Mouse (Mus musculus): Measurements from ENCODE around the gene Fkrp. TPM values are rescaled to one million over a fixed set of nuclear protein-coding genes. Genes with fewer than 3 reads are reported as not detected.

Gene Fkrp
- polyA plus RNA-seq, 1 experiment from 2014 or later: 31.9 TPM

- no peaks in the 10 kb centered on the region for H3K9me3 ChIP-seq
- H3K4me1 ChIP-seq: peaks cover 26% of the 10 kb centered on the region
- 14% methylated on average over 17 of the region's 17 CpGs for WGBS
- peaks cover 31% of the 10 kb centered on the region for H3K27me3 ChIP-seq (replicated peaks)
- peak overlapping the region; percentile 53 for H3K4me3 ChIP-seq
- peaks cover 68% of the 10 kb centered on the region for H3K36me3 ChIP-seq
- peak overlapping the region; percentile 77 for H3K9ac ChIP-seq
- no peak overlapping the region for H3K27ac ChIP-seq (replicated peaks)
- peak overlapping the region; percentile 86 for H3K4me2 ChIP-seq
- ATAC-seq (ENCODE audit: extremely low read depth, insufficient number of reproducible peaks, low FRiP score, low TSS enrichment): no peak
These were observed 4.9 kb downstream of the Fkrp start for GRCm38 (mm10) chr7:16811649-16812070.

DNA sequence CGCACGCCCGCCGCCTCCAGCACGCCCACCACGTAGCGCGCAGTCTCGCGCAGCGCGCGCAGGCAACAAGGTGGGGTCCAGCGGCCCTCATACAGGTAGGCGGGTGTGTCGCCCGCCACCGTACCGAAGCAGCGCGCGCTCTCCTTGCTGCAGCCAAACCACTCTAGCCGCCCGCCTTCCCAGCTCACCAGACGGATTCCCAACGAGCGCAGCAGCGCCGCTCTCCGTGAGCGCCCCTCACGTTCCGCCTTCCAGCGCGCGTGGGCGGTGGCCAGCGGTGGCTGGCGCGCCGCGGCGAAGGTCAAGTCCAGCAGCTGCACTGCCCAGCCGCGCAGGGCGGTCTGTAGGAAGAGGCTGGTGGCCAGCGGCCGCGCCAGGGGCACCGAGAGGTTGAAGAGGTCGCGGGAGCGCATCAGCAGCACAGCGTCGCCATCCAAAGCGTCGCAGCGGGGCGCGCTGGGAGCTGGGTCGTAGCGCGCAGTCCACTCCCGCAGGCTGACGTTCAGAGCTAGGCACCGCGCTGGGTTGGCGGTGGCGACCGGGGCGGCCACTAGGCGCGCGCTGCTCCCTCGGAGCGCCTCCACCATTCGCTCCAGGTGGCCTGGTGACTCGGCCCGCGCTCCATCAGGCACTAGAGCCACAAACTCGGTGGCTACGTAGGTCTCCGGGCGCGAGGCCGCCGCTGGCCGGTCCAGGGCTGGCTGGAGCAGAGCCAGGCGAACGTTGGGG is 5.4 kb downstream of the Fkrp start:
- H3K36me3 ChIP-seq: peaks cover 73% of the 10 kb centered on the region
- peak overlapping the region; percentile 86 for H3K4me2 ChIP-seq
- peak overlapping the region; percentile 77 for H3K9ac ChIP-seq
- peaks cover 31% of the 10 kb centered on the region for H3K27me3 ChIP-seq (replicated peaks)
- no peak overlapping the region for H3K27ac ChIP-seq (replicated peaks)
- WGBS: 9% methylated on average over 90 of the region's 90 CpGs
- peak overlapping the region; percentile 53 for H3K4me3 ChIP-seq
- peaks cover 26% of the 10 kb centered on the region for H3K4me1 ChIP-seq
- no peaks in the 10 kb centered on the region for H3K9me3 ChIP-seq
- no peak for ATAC-seq (ENCODE audit: extremely low read depth, insufficient number of reproducible peaks, low FRiP score, low TSS enrichment)

DNA sequence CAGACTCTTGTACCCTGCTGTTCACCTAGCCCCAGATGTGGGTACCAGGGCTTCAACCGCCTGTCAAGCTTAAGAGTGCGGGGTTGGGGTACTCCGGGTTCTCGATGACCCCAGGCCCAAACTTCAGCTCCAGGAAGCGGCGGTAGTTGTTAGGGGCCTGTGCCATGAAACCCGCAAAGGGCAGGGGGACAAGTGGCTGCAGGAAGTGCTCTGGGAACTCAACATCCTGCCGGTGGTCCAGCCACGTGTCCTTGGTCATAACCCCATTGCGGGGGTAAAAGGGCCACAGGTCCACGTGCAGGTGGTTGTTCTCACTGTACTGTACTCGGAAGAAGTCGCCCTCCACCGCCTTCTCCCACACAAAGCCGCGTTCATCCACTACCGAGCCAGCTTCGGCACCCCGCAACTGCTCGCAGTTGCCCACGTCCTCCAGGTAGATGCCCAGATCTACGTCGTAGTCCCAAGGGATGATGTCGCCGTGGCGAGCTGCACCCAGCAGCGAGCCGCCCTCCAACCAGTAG is 6.1 kb downstream of the Fkrp start:
- ATAC-seq (ENCODE audit: extremely low read depth, insufficient number of reproducible peaks, low FRiP score, low TSS enrichment): no peak
- Histone ChIP-seq H3K27ac (replicated peaks) (no peak overlapping the region), H3K9ac (peak overlapping the region; percentile 77), H3K4me2 (peak overlapping the region; percentile 86), H3K27me3 (replicated peaks) (peaks cover 31% of the 10 kb centered on the region), H3K4me1 (peaks cover 20% of the 10 kb centered on the region), H3K36me3 (peaks cover 73% of the 10 kb centered on the region), H3K9me3 (no peaks in the 10 kb centered on the region), H3K4me3 (peak overlapping the region; percentile 53)
- 54% methylated on average over 28 of the region's 28 CpGs for WGBS

- peaks cover 70% of the 10 kb centered on the region for H3K36me3 ChIP-seq
- H3K9me3 ChIP-seq: no peaks in the 10 kb centered on the region
- peaks cover 31% of the 10 kb centered on the region for H3K27me3 ChIP-seq (replicated peaks)
- H3K27ac ChIP-seq (replicated peaks): no peak overlapping the region
- no peak for ATAC-seq (ENCODE audit: extremely low read depth, insufficient number of reproducible peaks, low FRiP score, low TSS enrichment)
- H3K4me1 ChIP-seq: peaks cover 15% of the 10 kb centered on the region
- H3K4me2 ChIP-seq: no peak overlapping the region
- H3K9ac ChIP-seq: no peak overlapping the region
- 21% methylated on average over 10 of the region's 10 CpGs for WGBS
- H3K4me3 ChIP-seq: no peak overlapping the region
These were observed 6.8 kb downstream of the Fkrp start for GRCm38 (mm10) chr7:16809739-16810138.

DNA sequence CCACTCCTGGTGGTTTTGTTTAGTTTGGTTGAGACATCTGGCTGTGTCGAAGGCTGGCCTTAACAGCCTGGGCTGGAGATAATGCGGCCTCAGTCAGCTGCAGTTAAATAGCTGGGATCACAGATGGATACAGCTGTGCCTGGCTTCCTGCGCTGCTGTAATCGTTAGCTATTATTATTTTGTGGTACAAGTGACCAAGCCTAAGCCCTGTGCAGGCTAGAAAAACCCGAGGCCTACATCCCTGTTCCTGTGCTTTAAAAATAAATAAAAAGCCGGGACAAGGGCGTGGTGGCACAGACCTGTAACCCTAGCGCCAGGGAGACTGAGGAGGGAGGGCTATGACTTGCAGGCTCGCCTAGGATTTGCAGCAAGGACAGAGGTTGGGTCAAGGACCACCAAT is 7.9 kb downstream of the Fkrp start:
- peaks cover 15% of the 10 kb centered on the region for H3K4me1 ChIP-seq
- H3K36me3 ChIP-seq: peaks cover 59% of the 10 kb centered on the region
- H3K4me2 ChIP-seq: no peak overlapping the region
- WGBS: 80% methylated on average over 9 of the region's 9 CpGs
- no peak overlapping the region for H3K9ac ChIP-seq
- no peak overlapping the region for H3K4me3 ChIP-seq
- H3K9me3 ChIP-seq: no peaks in the 10 kb centered on the region
- no peak overlapping the region for H3K27ac ChIP-seq (replicated peaks)
- ATAC-seq (ENCODE audit: extremely low read depth, insufficient number of reproducible peaks, low FRiP score, low TSS enrichment): no peak
- peaks cover 31% of the 10 kb centered on the region for H3K27me3 ChIP-seq (replicated peaks)

GRCm38 (mm10) chr7:16807936-16808335 is 8.6 kb downstream of the Fkrp start:
- no peak overlapping the region for H3K4me2 ChIP-seq

DNA sequence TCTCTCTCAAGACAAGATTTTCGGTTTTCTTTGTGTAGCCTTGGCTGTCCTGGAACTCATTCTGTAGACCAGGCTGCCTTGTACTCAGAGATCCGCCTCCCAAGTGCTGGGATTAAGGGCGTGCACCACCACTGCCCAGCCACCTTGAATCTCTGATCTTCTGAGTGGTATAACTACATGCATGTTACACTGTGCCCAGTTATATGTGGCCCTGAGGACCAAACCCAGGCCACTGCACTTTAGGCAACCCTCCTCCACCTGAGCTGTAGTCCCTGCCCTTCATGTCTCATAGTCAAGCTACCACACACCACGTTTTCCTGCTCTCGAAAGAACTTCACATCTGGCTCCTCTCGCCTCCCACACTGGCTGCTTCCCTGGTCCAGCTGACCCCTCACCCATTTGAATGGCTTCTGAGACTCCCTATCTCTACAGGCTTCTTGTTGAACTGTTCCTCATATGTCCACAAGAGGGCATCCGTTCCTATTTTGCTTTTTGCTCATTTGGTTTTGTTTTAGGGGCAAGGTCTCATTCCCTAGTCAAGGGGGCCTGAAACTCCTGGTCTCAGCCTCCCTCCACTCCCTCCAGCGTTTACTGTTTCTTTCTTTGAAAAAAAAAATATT is 12.0 kb downstream of the Fkrp start:
- no peaks in the 10 kb centered on the region for H3K27me3 ChIP-seq (replicated peaks)
- H3K9me3 ChIP-seq: no peaks in the 10 kb centered on the region
- no peak overlapping the region for H3K27ac ChIP-seq (replicated peaks)
- 28% methylated on average over 8 of the region's 8 CpGs for WGBS
- H3K36me3 ChIP-seq: peaks cover 34% of the 10 kb centered on the region
- no peak overlapping the region for H3K4me2 ChIP-seq
- H3K9ac ChIP-seq: no peak overlapping the region
- no peak for ATAC-seq (ENCODE audit: extremely low read depth, insufficient number of reproducible peaks, low FRiP score, low TSS enrichment)
- H3K4me1 ChIP-seq: no peaks in the 10 kb centered on the region
- H3K4me3 ChIP-seq: no peak overlapping the region

More at GRCm38 (mm10) chr7:16807936-16808335, 8.6 kb downstream of the Fkrp start:
- H3K9ac ChIP-seq: no peak overlapping the region
- peaks cover 28% of the 10 kb centered on the region for H3K27me3 ChIP-seq (replicated peaks)
- 84% methylated on average over 9 of the region's 9 CpGs for WGBS
- peaks cover 15% of the 10 kb centered on the region for H3K4me1 ChIP-seq
- no peak overlapping the region for H3K27ac ChIP-seq (replicated peaks)
- H3K36me3 ChIP-seq: peaks cover 52% of the 10 kb centered on the region
- H3K4me3 ChIP-seq: no peak overlapping the region
- H3K9me3 ChIP-seq: no peaks in the 10 kb centered on the region
- ATAC-seq (ENCODE audit: extremely low read depth, insufficient number of reproducible peaks, low FRiP score, low TSS enrichment): no peak

DNA sequence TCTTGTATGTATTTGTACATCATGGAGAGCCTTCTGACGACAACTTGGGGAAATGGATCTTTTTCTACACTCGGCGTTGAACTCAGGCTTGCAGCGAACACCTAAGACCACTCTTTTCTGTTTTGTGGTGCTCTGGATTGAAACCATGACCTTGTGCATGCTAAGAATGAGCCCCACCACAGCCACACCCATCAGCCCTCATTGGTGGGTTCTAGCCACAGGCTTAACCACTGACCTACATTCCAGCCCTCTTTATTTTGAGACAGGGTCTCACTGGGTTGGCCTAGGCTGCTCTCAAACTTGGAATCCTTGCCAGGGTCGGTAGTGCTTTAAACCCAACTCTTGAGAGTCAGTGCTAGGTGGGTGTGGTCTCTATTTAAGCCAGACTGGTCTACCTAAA is 21.6 kb downstream of the Fkrp start:
- H3K27me3 ChIP-seq (replicated peaks): no peaks in the 10 kb centered on the region
- no peak for ATAC-seq (ENCODE audit: extremely low read depth, insufficient number of reproducible peaks, low FRiP score, low TSS enrichment)
- H3K27ac ChIP-seq (replicated peaks): no peak overlapping the region
- peaks cover 65% of the 10 kb centered on the region for H3K36me3 ChIP-seq
- H3K9me3 ChIP-seq: no peaks in the 10 kb centered on the region
- H3K4me2 ChIP-seq: no peak overlapping the region
- no peak overlapping the region for H3K9ac ChIP-seq
- H3K4me1 ChIP-seq: peaks cover 19% of the 10 kb centered on the region
- WGBS: 89% methylated on average over 5 of the region's 5 CpGs
- H3K4me3 ChIP-seq: no peak overlapping the region

GRCm38 (mm10) chr7:16793010-16793725 is 23.4 kb downstream of the Fkrp start:
- H3K4me3 ChIP-seq: peak overlapping the region; percentile 39
- H3K27ac ChIP-seq (replicated peaks): peak overlapping the region; percentile 44
- H3K4me2 ChIP-seq: peak overlapping the region; percentile 58
- no peaks in the 10 kb centered on the region for H3K27me3 ChIP-seq (replicated peaks)
- WGBS: 49% methylated on average over 19 of the region's 19 CpGs
- H3K9me3 ChIP-seq: no peaks in the 10 kb centered on the region
- H3K4me1 ChIP-seq: peaks cover 19% of the 10 kb centered on the region
- ATAC-seq (ENCODE audit: extremely low read depth, insufficient number of reproducible peaks, low FRiP score, low TSS enrichment): no peak; the same call in 1 of the 2 replicates
- H3K36me3 ChIP-seq: peaks cover 70% of the 10 kb centered on the region
- H3K9ac ChIP-seq: peak overlapping the region; percentile 63; the same call in 1 of the 2 replicates

DNA sequence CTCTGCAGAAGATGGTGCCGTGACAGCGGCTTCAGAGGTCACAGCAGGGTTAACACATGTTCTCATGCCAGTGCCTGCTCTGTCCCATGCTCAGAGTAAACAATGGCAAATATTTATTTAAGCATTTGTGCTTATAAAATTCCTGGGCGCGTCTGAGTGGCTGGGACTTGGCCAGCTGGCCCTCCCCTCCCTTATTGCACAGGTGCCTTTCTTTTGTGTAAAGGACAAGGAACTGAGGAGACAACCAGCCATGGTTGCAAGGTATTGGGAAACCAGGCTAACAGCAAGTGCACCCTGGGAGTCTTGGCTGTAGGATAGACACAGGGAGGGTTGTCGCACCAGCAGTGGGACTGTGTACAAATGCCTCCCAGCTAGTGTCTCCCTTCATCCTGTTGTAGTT is 24.2 kb downstream of the Fkrp start:
- H3K4me2 ChIP-seq: no peak overlapping the region
- H3K9ac ChIP-seq: no peak overlapping the region
- no peaks in the 10 kb centered on the region for H3K27me3 ChIP-seq (replicated peaks)
- H3K27ac ChIP-seq (replicated peaks): 0 out of 2 replicates have a peak overlapping the region, but pooled peaks have one; percentile 44
- 69% methylated on average over 5 of the region's 5 CpGs for WGBS
- H3K4me1 ChIP-seq: peaks cover 19% of the 10 kb centered on the region
- H3K4me3 ChIP-seq: no peak overlapping the region
- no peak for ATAC-seq (ENCODE audit: extremely low read depth, insufficient number of reproducible peaks, low FRiP score, low TSS enrichment)
- peaks cover 70% of the 10 kb centered on the region for H3K36me3 ChIP-seq
- H3K9me3 ChIP-seq: no peaks in the 10 kb centered on the region

DNA sequence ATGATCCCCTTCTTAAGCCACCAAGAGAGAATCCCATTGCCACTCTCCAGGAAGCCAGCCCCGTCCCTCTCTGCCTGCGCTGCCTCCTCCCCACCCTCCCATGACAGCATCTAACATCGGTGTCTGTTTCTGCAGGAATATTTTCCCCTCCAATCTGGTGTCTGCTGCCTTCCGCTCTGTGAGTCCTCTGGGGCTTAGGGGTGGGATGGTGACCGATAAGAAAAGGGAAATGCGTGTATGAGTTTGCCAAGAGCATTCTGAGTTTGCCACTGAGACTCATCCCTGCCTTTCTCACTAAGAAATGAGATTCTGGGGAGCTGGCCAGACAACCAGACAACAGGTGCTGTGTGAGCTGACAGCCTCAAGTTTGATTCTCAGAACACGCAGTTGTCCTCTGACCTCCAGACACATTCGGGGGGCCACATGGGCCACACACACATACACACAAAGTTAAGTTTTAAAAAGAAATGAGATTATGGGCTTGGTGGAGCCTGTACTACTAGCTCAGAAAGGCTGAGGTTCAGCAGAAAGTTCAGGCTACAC is 30.9 kb downstream of the Fkrp start:
- Histone ChIP-seq H3K36me3 (peaks cover 46% of the 10 kb centered on the region), H3K9me3 (no peaks in the 10 kb centered on the region), H3K4me3 (no peak overlapping the region), H3K9ac (no peak overlapping the region), H3K27me3 (replicated peaks) (no peaks in the 10 kb centered on the region), H3K4me1 (peaks cover 40% of the 10 kb centered on the region), H3K27ac (replicated peaks) (no peak overlapping the region), H3K4me2 (no peak overlapping the region)
- WGBS: 76% methylated on average over 8 of the region's 8 CpGs
- ATAC-seq (ENCODE audit: extremely low read depth, insufficient number of reproducible peaks, low FRiP score, low TSS enrichment): no peak
